Mouse (Mus musculus) kidney, adult 10 weeks (tissue): Measurements from ENCODE around the gene Hsp90b1. TPM values are rescaled to one million over a fixed set of nuclear protein-coding genes. Genes with fewer than 3 reads are reported as not detected.

Experiments
- polyA plus RNA-seq: library from polyadenylated mRNA; stranded (reverse); fragments of 350-450 nt; fragmentation: Illumina TruSeq; extraction: RNeasy Lipid Tissue Mini Kit (QIAGEN cat#74804); gene quantifications from one replicate; pipeline ENCODE4 v1.2.3, GENCODE M21; 2014; ENCODE audit warnings: low read depth, low replicate concordance

Hsp90b1 gene
- 1,353 TPM for polyA plus RNA-seq

GRCm38 (mm10) chr10:86705318-86705921 lies at the start of gene Hsp90b1, which contains the start of gene Ttc41:
TSS of gene Hsp90b1 (minus strand) at chr10:86705509.
TSS of gene Ttc41 (plus strand) at chr10:86705811.

Other genes starting within 250 kb of the Hsp90b1 start
- 1.5 TPM for gene Syn3, start 206.6 kb downstream of the Hsp90b1 start, polyA plus RNA-seq
- 5.3 TPM for gene Ttc41, start 302 bp upstream of the Hsp90b1 start, polyA plus RNA-seq
- gene Gm49358, start 58.5 kb upstream of the Hsp90b1 start, polyA plus RNA-seq: not detected
- gene Nt5dc3, start 73.5 kb upstream of the Hsp90b1 start, polyA plus RNA-seq: 2.7 TPM